Mouse (Mus musculus): ENCODE results near the gene Olfr1411.

DNA sequence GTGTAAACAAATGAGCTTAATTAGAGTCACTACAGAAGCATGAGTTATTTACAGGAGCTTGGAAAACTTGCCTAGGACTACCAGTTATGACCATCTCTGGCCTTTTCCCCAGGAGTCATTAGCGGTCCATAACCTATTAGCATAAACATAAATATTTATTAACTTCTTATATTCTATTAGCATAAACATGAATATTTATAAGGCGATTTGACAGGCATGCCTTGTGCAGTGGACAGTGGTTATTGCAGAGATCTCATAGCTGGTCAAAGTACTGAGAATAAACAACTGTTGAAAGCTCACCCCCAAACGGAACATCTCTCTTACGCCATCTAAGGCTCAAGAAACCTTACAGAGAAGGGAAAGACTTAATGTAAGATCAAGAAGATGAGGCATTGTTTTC, 19.0 kb downstream of the Olfr1411 start:
- TF ChIP-seq EP300 (IDR thresholded peaks at IDR 0.05; ENCODE audit: insufficient read depth, low read depth, low read length) (no peak), POLR2A (IDR thresholded peaks at IDR 0.05; ENCODE audit: insufficient read depth, low read depth, low read length) (no peak)

Data from heart, adult 2 months (tissue).